Mouse (Mus musculus): ENCODE measurements around the gene Tbc1d13.

The Tbc1d13 gene

DNA sequence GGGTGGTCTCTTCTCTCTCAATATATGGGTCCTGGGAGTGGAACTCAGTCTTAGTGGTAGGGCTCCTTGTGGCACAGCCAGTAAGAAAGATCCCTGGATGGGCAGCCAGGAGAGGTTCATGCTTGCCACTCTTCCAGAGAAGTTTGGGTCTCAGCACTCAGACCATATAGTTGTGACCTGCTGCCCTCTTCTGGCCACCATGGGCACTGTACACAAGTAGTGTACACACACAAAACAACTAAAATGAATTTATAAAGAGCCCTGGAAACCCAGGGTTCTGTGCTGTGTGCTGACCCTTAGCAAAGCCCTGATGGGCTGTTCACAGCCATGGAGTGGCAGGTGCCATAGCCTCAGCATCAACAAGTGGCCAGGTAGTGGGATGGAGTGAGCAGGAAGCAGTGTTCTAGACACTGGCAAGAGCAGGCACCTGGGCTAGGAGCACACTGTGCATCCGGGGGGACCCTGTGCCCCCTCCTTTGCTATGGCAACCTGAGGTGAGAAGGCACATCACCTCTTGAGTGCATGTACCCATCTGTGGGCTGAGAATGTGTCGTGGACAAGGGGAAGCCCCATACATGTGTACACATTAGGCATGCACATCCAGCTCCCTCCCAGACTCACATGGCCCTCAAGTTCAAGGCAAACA lies 37.5 kb upstream of the Tbc1d13 start:
- no peaks in the 10 kb centered on the region for H3K9me3 ChIP-seq (ENCODE audit: low read length)
- no peaks in the 10 kb centered on the region for H3K27me3 ChIP-seq (ENCODE audit: insufficient read depth, low read length)
- H3K36me3 ChIP-seq (ENCODE audit: insufficient read depth, low read length): peaks cover 72% of the 10 kb centered on the region
- H3K4me3 ChIP-seq (replicated peaks; ENCODE audit: low read length): no peak overlapping the region
- TF ChIP-seq CTCF (conservative IDR thresholded peaks at IDR 0.05; ENCODE audit: low read length) (peak; percentile 52), NANOG (IDR thresholded peaks at IDR 0.05; ENCODE audit: borderline replicate concordance, low read length) (no peak), POU5F1 (IDR thresholded peaks at IDR 0.05; ENCODE audit: borderline replicate concordance, low read length) (no peak)
- H3K4me1 ChIP-seq (replicated peaks; ENCODE audit: low read depth, low read length): peaks cover 47% of the 10 kb centered on the region

DNA sequence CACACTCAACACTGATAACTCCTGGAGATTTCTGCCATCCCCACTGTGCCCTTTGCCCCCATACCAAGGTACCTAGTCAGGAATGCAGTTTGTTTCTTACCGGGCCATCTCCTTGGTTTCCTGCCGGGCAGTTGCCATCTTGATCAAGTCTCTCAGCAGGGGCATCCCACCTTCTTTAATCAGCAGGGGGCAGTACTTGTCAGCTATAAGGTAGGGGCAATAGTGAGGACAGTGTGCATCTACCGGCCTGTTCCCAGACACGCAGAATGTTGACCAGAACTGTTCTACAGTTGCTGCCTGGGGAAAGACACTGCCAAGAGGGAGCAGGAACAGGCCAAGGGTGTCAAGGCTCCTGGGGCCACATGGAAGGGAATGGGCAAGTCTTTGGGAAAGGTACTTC lies 33.3 kb upstream of the Tbc1d13 start:
- Histone ChIP-seq H3K4me3 (replicated peaks; ENCODE audit: low read length) (no peak overlapping the region), H3K27me3 (ENCODE audit: insufficient read depth, low read length) (no peaks in the 10 kb centered on the region), H3K36me3 (ENCODE audit: insufficient read depth, low read length) (peaks cover 86% of the 10 kb centered on the region), H3K4me1 (replicated peaks; ENCODE audit: low read depth, low read length) (peaks cover 23% of the 10 kb centered on the region), H3K9me3 (ENCODE audit: low read length) (no peaks in the 10 kb centered on the region)
- TF ChIP-seq CTCF (conservative IDR thresholded peaks at IDR 0.05; ENCODE audit: low read length) (no peak), NANOG (IDR thresholded peaks at IDR 0.05; ENCODE audit: borderline replicate concordance, low read length) (no peak), POU5F1 (IDR thresholded peaks at IDR 0.05; ENCODE audit: borderline replicate concordance, low read length) (no peak)

DNA sequence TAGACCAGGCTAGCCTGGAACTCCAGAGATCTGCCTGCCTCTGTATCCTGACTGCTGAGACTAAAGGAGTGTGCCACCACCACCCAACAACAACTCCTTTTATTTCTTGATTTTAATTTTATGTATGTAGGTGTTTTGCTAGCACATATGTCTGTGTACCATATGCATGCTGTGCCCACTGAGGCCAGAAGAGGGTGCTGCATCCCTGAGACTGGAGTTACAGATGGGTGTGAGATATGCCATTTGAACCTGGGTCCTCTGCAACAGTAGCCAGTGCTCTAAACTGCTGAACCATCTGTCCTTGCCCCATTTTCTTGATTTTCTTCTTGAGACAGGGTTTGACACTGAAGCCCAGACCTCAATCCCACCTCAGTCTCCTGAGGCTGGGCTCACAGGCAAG lies 27.2 kb upstream of the Tbc1d13 start:
- Histone ChIP-seq H3K27me3 (ENCODE audit: insufficient read depth, low read length) (no peaks in the 10 kb centered on the region), H3K9me3 (ENCODE audit: low read length) (no peaks in the 10 kb centered on the region), H3K4me3 (replicated peaks; ENCODE audit: low read length) (no peak overlapping the region), H3K4me1 (replicated peaks; ENCODE audit: low read depth, low read length) (peaks cover 30% of the 10 kb centered on the region), H3K36me3 (ENCODE audit: insufficient read depth, low read length) (peaks cover 89% of the 10 kb centered on the region)
- TF ChIP-seq CTCF (conservative IDR thresholded peaks at IDR 0.05; ENCODE audit: low read length): peak; percentile 90
- no peak for TF ChIP-seq POU5F1 (IDR thresholded peaks at IDR 0.05; ENCODE audit: borderline replicate concordance, low read length)

DNA sequence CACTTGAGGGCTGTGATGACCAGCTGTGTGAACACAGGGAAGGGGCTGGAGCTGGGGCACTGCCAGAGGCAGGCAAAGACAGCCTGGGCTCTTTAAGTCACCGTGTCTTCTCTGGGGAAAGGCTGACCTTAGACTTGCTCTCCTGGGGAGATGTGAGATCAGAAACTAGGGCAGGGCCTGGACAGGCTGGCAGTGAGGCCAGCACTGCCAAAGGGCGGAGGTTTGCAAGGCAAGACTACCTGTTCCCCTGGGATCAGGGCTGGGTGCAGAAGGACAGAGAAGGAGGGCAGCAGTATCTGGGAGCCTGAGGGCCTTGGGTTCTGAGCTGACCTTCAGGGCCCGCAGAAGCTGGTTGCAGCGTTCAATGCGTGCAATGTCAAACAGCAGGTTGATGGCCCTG lies 25.9 kb upstream of the Tbc1d13 start:
- Histone ChIP-seq H3K9me3 (ENCODE audit: low read length) (no peaks in the 10 kb centered on the region), H3K4me3 (replicated peaks; ENCODE audit: low read length) (no peak overlapping the region), H3K36me3 (ENCODE audit: insufficient read depth, low read length) (peaks cover 87% of the 10 kb centered on the region), H3K27me3 (ENCODE audit: insufficient read depth, low read length) (no peaks in the 10 kb centered on the region), H3K4me1 (replicated peaks; ENCODE audit: low read depth, low read length) (peaks cover 26% of the 10 kb centered on the region)
- TF ChIP-seq POU5F1 (IDR thresholded peaks at IDR 0.05; ENCODE audit: borderline replicate concordance, low read length) (no peak), NANOG (IDR thresholded peaks at IDR 0.05; ENCODE audit: borderline replicate concordance, low read length) (no peak), CTCF (conservative IDR thresholded peaks at IDR 0.05; ENCODE audit: low read length) (no peak)

DNA sequence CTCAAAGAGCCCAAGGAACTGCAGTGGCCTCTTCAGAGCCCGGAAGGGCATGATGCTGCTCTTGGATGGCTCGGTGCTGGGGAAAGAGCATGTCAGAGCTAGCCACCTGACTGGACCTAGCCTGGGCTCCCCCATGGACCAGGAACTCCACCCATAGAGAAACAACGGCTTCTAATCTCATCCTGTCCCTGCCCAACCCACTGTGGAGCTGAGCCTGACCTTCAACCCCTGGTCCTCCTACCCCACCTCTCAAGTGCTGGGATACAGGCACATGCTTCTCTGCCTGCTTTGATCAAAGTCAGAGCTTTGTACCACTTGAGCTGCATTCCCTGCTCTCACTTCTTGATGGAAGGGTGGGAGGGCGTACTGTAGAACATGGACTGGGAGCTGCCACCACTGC lies 25.3 kb upstream of the Tbc1d13 start:
- no peak overlapping the region for H3K4me3 ChIP-seq (replicated peaks; ENCODE audit: low read length)
- TF ChIP-seq NANOG (IDR thresholded peaks at IDR 0.05; ENCODE audit: borderline replicate concordance, low read length) (no peak), CTCF (conservative IDR thresholded peaks at IDR 0.05; ENCODE audit: low read length) (no peak), POU5F1 (IDR thresholded peaks at IDR 0.05; ENCODE audit: borderline replicate concordance, low read length) (no peak)
- peaks cover 87% of the 10 kb centered on the region for H3K36me3 ChIP-seq (ENCODE audit: insufficient read depth, low read length)
- H3K27me3 ChIP-seq (ENCODE audit: insufficient read depth, low read length): no peaks in the 10 kb centered on the region
- H3K4me1 ChIP-seq (replicated peaks; ENCODE audit: low read depth, low read length): peaks cover 31% of the 10 kb centered on the region
- H3K9me3 ChIP-seq (ENCODE audit: low read length): no peaks in the 10 kb centered on the region

DNA sequence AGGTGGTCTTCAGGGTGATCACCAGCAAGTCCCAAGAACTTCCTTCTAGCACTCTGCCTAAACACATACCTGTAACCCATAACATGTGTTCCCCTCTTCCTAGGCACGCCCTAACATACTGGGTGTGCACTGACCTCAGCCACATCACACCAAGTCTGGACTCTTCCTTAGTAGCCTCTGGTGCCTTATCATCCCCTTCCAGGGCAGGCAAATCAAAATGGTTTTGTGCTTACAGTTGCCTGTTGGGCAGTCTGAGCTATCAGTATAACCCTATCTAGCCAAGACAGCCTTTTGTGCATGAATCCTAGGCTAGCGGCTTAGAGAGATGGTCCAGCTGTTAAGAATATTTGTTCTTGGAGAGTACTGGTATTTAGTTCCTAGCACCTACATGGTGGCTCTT lies 22.0 kb upstream of the Tbc1d13 start:
- H3K36me3 ChIP-seq (ENCODE audit: insufficient read depth, low read length): peaks cover 75% of the 10 kb centered on the region
- H3K4me3 ChIP-seq (replicated peaks; ENCODE audit: low read length): no peak overlapping the region
- peaks cover 40% of the 10 kb centered on the region for H3K4me1 ChIP-seq (replicated peaks; ENCODE audit: low read depth, low read length)
- no peaks in the 10 kb centered on the region for H3K27me3 ChIP-seq (ENCODE audit: insufficient read depth, low read length)
- no peak for TF ChIP-seq POU5F1 (IDR thresholded peaks at IDR 0.05; ENCODE audit: borderline replicate concordance, low read length)
- TF ChIP-seq CTCF (conservative IDR thresholded peaks at IDR 0.05; ENCODE audit: low read length): no peak
- no peak for TF ChIP-seq NANOG (IDR thresholded peaks at IDR 0.05; ENCODE audit: borderline replicate concordance, low read length)
- no peaks in the 10 kb centered on the region for H3K9me3 ChIP-seq (ENCODE audit: low read length)

DNA sequence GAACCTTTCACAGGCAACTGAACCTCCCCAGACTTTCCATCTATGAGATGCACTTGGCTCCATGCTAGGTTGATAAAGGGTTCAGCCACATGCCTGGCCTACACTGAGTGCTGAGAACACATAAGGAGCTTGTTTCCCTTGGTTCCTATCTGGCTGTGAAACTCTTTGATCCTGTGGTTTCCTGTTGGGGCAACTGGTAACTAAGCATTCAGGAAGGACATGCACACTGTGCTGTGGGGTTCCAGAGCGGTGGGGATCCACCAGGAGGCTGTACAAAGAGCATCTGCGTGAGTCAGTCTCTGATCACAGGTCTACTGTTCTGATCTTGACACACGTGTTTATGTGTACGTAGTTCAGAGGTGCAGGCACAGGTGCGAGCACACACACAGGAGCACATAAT lies 21.0 kb upstream of the Tbc1d13 start:
- no peaks in the 10 kb centered on the region for H3K27me3 ChIP-seq (ENCODE audit: insufficient read depth, low read length)
- H3K9me3 ChIP-seq (ENCODE audit: low read length): no peaks in the 10 kb centered on the region
- no peak overlapping the region for H3K4me3 ChIP-seq (replicated peaks; ENCODE audit: low read length)
- TF ChIP-seq POU5F1 (IDR thresholded peaks at IDR 0.05; ENCODE audit: borderline replicate concordance, low read length) (no peak), CTCF (conservative IDR thresholded peaks at IDR 0.05; ENCODE audit: low read length) (no peak), NANOG (IDR thresholded peaks at IDR 0.05; ENCODE audit: borderline replicate concordance, low read length) (no peak)
- H3K4me1 ChIP-seq (replicated peaks; ENCODE audit: low read depth, low read length): peaks cover 37% of the 10 kb centered on the region
- H3K36me3 ChIP-seq (ENCODE audit: insufficient read depth, low read length): peaks cover 64% of the 10 kb centered on the region

DNA sequence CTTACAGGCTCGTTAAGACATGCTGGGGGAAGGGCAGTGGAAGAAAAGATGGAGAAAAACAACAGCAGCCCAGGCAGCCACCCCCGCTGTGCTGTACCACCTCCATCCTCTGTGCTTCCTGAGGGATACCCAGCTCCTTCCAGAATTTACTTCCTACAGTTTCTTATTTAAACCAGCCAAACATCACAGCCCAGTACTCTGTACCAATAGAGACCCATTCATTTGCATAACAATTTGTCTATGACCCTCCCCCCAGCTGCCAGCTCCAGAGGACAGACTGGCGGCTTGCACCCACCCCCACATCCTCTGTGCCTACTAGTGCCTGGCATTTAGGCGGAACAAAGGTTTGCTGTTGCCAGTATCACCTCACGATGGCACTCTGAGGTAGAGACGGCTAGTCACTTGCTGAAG lies 13.9 kb upstream of the Tbc1d13 start:
- TF ChIP-seq POU5F1 (IDR thresholded peaks at IDR 0.05; ENCODE audit: borderline replicate concordance, low read length) (peak; percentile 61; the same call in 1 of the 2 replicates), NANOG (IDR thresholded peaks at IDR 0.05; ENCODE audit: borderline replicate concordance, low read length) (no peak)
- Histone ChIP-seq H3K9me3 (ENCODE audit: low read length) (no peaks in the 10 kb centered on the region), H3K4me1 (replicated peaks; ENCODE audit: low read depth, low read length) (peaks cover 72% of the 10 kb centered on the region), H3K4me3 (replicated peaks; ENCODE audit: low read length) (peak overlapping the region; percentile 27), H3K36me3 (ENCODE audit: insufficient read depth, low read length) (peaks cover 28% of the 10 kb centered on the region), H3K27me3 (ENCODE audit: insufficient read depth, low read length) (no peaks in the 10 kb centered on the region)

DNA sequence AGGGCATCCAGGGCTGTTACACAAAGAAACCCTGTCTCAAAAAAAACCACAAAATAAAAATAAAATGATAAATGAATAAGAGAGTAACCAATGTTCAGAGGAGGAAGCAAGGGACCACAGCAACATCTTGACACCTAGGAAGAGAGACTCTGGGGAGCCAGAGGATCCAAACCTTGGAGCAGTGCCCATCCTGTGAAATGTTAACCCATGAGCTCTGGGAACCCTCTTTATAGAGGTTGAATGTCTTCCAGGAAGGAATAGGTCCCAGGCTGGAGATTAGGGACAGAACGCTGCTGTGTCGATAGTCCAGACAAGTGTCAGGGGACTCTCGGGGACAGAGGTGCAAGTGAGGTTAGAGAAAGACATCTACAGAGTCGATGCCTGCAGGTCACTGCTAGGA lies 13.3 kb upstream of the Tbc1d13 start:
- TF ChIP-seq CTCF (conservative IDR thresholded peaks at IDR 0.05; ENCODE audit: low read length): no peak
- no peak for TF ChIP-seq NANOG (IDR thresholded peaks at IDR 0.05; ENCODE audit: borderline replicate concordance, low read length)
- Histone ChIP-seq H3K27me3 (ENCODE audit: insufficient read depth, low read length) (no peaks in the 10 kb centered on the region), H3K9me3 (ENCODE audit: low read length) (no peaks in the 10 kb centered on the region), H3K36me3 (ENCODE audit: insufficient read depth, low read length) (peaks cover 28% of the 10 kb centered on the region), H3K4me3 (replicated peaks; ENCODE audit: low read length) (no peak overlapping the region), H3K4me1 (replicated peaks; ENCODE audit: low read depth, low read length) (peaks cover 71% of the 10 kb centered on the region)
